Mouse (Mus musculus): ENCODE results near the gene Mchr1. TPM values are rescaled to one million over a fixed set of nuclear protein-coding genes. Genes with fewer than 3 reads are reported as not detected.

Mchr1 gene
- polyA plus RNA-seq, 1 experiment from 2014 or later: 0.49 TPM

DNA sequence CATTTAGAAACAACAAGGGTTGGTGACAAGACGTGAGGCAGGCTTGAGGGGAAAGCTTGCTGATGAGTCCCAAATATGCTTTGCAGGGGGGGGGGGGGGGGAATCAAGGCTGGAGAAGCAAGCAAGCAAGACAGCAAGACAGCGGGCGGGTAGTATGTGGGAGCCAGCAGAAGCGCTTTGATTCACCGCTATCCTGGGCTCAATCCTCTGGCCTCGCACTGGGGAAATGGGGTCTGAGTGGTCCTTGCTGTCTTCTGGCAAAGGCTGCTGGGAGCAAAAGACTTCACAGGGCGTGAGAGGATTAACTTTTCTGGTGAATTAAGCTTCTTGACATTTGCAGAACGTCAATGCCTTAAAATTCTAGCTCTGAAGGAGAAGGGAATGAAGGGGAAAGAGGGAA is 763 bp downstream of the Mchr1 start:
- no peak for ATAC-seq (replicated peaks; ENCODE audit: low FRiP score)
- Histone ChIP-seq H3K4me2 (ENCODE audit: low read depth, low read length, severe bottlenecking) (peak overlapping the region; percentile 90), H3K27me3 (ENCODE audit: control insufficient read depth, insufficient read depth, low read length) (0 out of 2 replicates have a peak, but pooled peaks cover 2% of the 10 kb centered on the region), H3K4me1 (replicated peaks; ENCODE audit: control insufficient read depth, insufficient read depth, low read length) (peaks cover 5% of the 10 kb centered on the region; the same call in 1 of the 2 replicates), H3K36me3 (ENCODE audit: control insufficient read depth, insufficient read depth, low read length) (no peaks in the 10 kb centered on the region), H3K9ac (ENCODE audit: low read length) (peak overlapping the region; percentile 52; the same call in 1 of the 2 replicates), H3K27ac (ENCODE audit: low read depth, low read length) (no peak overlapping the region), H3K9me3 (ENCODE audit: control insufficient read depth, low read length) (no peaks in the 10 kb centered on the region), H3K4me3 (ENCODE audit: low read depth, low read length) (peak overlapping the region; percentile 37)
- 8% methylated on average over 8 of the region's 8 CpGs for WGBS
- DNase-seq (ENCODE audit: low spot score): no peak

DNA sequence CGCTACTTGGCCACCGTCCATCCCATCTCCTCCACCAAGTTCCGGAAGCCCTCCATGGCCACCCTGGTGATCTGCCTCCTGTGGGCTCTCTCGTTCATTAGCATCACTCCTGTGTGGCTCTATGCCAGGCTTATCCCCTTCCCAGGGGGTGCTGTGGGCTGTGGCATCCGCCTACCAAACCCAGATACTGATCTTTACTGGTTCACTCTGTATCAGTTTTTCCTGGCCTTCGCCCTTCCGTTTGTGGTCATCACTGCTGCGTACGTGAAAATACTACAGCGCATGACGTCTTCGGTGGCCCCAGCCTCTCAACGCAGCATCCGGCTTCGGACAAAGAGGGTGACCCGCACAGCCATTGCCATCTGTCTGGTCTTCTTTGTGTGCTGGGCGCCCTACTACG is 2.2 kb downstream of the Mchr1 start:
- Histone ChIP-seq H3K4me1 (replicated peaks; ENCODE audit: control insufficient read depth, insufficient read depth, low read length) (peaks cover 5% of the 10 kb centered on the region; the same call in 1 of the 2 replicates), H3K27ac (ENCODE audit: low read depth, low read length) (no peak overlapping the region), H3K27me3 (ENCODE audit: control insufficient read depth, insufficient read depth, low read length) (0 out of 2 replicates have a peak, but pooled peaks cover 2% of the 10 kb centered on the region), H3K9me3 (ENCODE audit: control insufficient read depth, low read length) (no peaks in the 10 kb centered on the region), H3K9ac (ENCODE audit: low read length) (no peak overlapping the region), H3K4me3 (ENCODE audit: low read depth, low read length) (no peak overlapping the region), H3K4me2 (ENCODE audit: low read depth, low read length, severe bottlenecking) (no peak overlapping the region), H3K36me3 (ENCODE audit: control insufficient read depth, insufficient read depth, low read length) (no peaks in the 10 kb centered on the region)
- 94% methylated on average over 18 of the region's 18 CpGs for WGBS
- ATAC-seq (replicated peaks; ENCODE audit: low FRiP score): no peak
- no peak for DNase-seq (ENCODE audit: low spot score)

DNA sequence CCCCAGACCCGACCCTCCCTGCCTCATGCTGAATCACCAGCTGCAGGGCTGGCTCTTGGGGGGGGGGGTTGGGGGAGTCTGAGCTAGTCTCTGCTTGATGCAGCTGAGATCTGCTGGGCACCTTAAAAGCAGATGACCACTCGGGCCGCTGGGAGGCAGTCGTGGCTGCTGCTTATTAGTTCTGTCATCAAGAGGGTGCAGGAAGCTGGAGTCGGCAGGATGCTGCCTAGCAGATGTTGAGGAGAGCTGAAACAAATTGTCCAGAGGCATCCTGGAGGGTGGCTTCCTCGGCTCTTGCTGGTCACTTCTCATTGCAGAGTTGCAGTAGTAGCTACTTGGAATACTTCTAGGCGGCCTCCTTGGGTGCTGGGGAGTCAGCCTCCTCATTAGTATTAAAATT is 4.0 kb downstream of the Mchr1 start:
- WGBS: 28% methylated on average over 7 of the region's 7 CpGs
- H3K36me3 ChIP-seq (ENCODE audit: control insufficient read depth, insufficient read depth, low read length): no peaks in the 10 kb centered on the region
- no peak overlapping the region for H3K4me3 ChIP-seq (ENCODE audit: low read depth, low read length)
- no peaks in the 10 kb centered on the region for H3K9me3 ChIP-seq (ENCODE audit: control insufficient read depth, low read length)
- no peak for ATAC-seq (replicated peaks; ENCODE audit: low FRiP score)
- DNase-seq (ENCODE audit: low spot score): peak; percentile 73
- 0 out of 2 replicates have a peak, but pooled peaks cover 2% of the 10 kb centered on the region for H3K27me3 ChIP-seq (ENCODE audit: control insufficient read depth, insufficient read depth, low read length)
- no peak overlapping the region for H3K27ac ChIP-seq (ENCODE audit: low read depth, low read length)
- no peak overlapping the region for H3K9ac ChIP-seq (ENCODE audit: low read length)
- H3K4me1 ChIP-seq (replicated peaks; ENCODE audit: control insufficient read depth, insufficient read depth, low read length): peaks cover 5% of the 10 kb centered on the region; the same call in 1 of the 2 replicates
- no peak overlapping the region for H3K4me2 ChIP-seq (ENCODE audit: low read depth, low read length, severe bottlenecking)

DNA sequence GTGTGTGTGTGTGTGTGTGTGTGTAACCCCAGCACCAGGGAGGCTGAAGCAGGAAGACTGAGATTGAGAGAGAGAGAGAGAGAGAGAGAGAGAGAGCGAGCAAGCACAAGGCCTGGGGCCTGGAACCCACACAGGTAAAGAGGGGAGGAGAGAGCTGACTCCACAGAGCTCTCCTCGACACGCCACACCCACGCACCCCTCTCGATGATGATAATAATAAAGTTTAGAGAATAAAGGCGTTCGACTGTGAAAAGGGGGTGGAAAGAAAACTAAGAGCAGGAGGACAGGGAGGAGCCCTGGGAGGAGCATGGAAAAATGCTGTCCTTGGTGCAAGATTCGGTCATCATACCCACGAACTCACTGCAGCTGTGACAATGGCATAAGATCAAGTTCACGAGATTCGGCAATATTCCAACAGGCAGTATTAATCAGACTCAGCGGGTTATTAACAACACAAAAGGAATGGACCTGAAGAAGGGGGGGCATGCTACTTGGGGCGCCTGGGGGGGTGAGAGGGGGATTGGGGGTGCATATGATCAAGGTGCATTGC is 4.6 kb downstream of the Mchr1 start:
- Histone ChIP-seq H3K9ac (ENCODE audit: low read length) (no peak overlapping the region), H3K27ac (ENCODE audit: low read depth, low read length) (no peak overlapping the region), H3K4me3 (ENCODE audit: low read depth, low read length) (no peak overlapping the region), H3K4me2 (ENCODE audit: low read depth, low read length, severe bottlenecking) (no peak overlapping the region), H3K4me1 (replicated peaks; ENCODE audit: control insufficient read depth, insufficient read depth, low read length) (peaks cover 5% of the 10 kb centered on the region; the same call in 1 of the 2 replicates), H3K27me3 (ENCODE audit: control insufficient read depth, insufficient read depth, low read length) (0 out of 2 replicates have a peak, but pooled peaks cover 2% of the 10 kb centered on the region), H3K9me3 (ENCODE audit: control insufficient read depth, low read length) (no peaks in the 10 kb centered on the region), H3K36me3 (ENCODE audit: control insufficient read depth, insufficient read depth, low read length) (no peaks in the 10 kb centered on the region)
- no peak for ATAC-seq (replicated peaks; ENCODE audit: low FRiP score)
- DNase-seq (ENCODE audit: low spot score): no peak
- WGBS: 72% methylated on average over 13 of the region's 13 CpGs

DNA sequence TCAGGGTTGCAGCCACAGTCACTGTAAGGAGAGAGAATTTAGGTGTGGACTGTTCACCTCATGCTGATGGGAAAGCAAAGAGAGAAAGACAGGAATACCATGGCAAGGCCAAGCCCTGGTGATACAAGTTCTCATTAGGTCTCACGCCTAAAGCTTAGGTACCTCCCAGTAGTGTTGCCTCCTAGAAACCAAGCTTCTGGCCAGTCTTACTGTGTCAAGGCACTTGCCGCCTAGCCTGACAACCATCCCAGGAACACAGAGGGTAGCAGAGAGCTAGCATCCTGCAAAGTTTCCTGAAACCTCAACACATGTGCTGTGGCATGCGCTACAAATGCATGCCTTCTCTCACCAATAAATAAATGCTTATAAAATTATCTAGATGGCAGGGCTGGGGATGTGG is 11.6 kb downstream of the Mchr1 start:
- Histone ChIP-seq H3K9me3 (ENCODE audit: control insufficient read depth, low read length) (no peaks in the 10 kb centered on the region; the same call in 1 of the 2 replicates), H3K27ac (ENCODE audit: low read depth, low read length) (no peak overlapping the region), H3K27me3 (ENCODE audit: control insufficient read depth, insufficient read depth, low read length) (no peaks in the 10 kb centered on the region), H3K4me2 (ENCODE audit: low read depth, low read length, severe bottlenecking) (no peak overlapping the region), H3K36me3 (ENCODE audit: control insufficient read depth, insufficient read depth, low read length) (no peaks in the 10 kb centered on the region), H3K4me1 (replicated peaks; ENCODE audit: control insufficient read depth, insufficient read depth, low read length) (no peaks in the 10 kb centered on the region), H3K9ac (ENCODE audit: low read length) (no peak overlapping the region), H3K4me3 (ENCODE audit: low read depth, low read length) (no peak overlapping the region)
- WGBS: 85% methylated on average over 3 of the region's 3 CpGs
- no peak for DNase-seq (ENCODE audit: low spot score)
- no peak for ATAC-seq (replicated peaks; ENCODE audit: low FRiP score)

DNA sequence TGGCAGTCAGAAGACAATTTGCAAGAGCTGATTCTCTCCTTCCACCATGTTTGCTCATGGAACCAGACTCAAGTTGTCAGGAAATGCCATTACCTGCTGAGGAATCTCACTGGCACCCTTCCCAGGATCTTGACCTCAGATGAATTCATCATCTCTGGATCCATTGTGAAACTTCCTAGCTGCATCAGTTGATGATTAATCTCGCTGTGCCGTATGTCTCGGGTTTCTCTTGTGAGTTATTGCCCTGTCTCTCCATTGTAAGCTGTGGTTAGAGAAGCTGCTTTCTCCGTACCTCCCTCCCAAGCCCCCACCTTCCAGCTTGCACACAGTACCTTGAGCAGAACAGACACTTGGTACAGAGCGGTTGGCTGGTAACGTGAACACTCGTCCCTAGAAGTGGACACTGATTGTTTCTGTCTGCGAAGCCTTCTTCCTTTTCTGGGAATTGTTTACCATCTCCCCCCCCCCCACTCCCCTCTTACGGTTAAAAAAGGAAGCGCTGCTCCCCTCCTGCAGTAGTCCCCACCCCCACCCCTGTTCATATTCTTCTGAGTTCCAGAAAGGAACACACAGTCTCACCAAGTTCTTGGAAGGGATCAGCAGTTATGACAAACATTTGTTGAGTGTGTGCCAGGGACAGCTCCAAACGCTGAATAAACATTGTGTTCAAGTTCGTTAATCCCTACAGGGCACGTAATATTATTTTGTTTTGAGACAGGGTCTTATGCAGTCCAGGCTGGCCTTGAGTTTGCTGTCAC is 12.5 kb downstream of the Mchr1 start:
- no peaks in the 10 kb centered on the region for H3K4me1 ChIP-seq (replicated peaks; ENCODE audit: control insufficient read depth, insufficient read depth, low read length)
- H3K27ac ChIP-seq (ENCODE audit: low read depth, low read length): no peak overlapping the region
- no peak overlapping the region for H3K9ac ChIP-seq (ENCODE audit: low read length)
- DNase-seq (ENCODE audit: low spot score) (no peak), ATAC-seq (replicated peaks; ENCODE audit: low FRiP score) (no peak)
- H3K36me3 ChIP-seq (ENCODE audit: control insufficient read depth, insufficient read depth, low read length): no peaks in the 10 kb centered on the region
- no peak overlapping the region for H3K4me2 ChIP-seq (ENCODE audit: low read depth, low read length, severe bottlenecking)
- H3K4me3 ChIP-seq (ENCODE audit: low read depth, low read length): no peak overlapping the region
- 71% methylated on average over 13 of the region's 13 CpGs for WGBS
- H3K9me3 ChIP-seq (ENCODE audit: control insufficient read depth, low read length): no peaks in the 10 kb centered on the region; the same call in 1 of the 2 replicates
- no peaks in the 10 kb centered on the region for H3K27me3 ChIP-seq (ENCODE audit: control insufficient read depth, insufficient read depth, low read length)

DNA sequence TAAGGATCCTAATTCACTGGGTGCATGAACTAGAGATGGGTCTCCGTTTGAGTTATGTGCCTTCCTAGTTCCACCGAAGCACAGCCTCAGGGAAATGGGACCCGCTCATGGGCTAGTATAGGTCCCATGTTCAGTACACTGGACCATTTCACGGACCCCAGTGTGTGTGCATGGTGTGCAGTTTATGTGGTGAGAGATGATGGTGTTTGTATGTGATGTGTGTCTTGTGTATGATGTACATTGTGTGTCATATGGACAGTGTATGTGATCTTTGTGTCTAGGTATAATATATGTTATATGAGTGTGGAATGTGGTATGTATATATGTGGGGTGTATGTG is 13.0 kb downstream of the Mchr1 start:
- Histone ChIP-seq H3K4me3 (ENCODE audit: low read depth, low read length) (no peak overlapping the region), H3K27me3 (ENCODE audit: control insufficient read depth, insufficient read depth, low read length) (no peaks in the 10 kb centered on the region), H3K4me2 (ENCODE audit: low read depth, low read length, severe bottlenecking) (no peak overlapping the region), H3K9me3 (ENCODE audit: control insufficient read depth, low read length) (no peaks in the 10 kb centered on the region; the same call in 1 of the 2 replicates), H3K4me1 (replicated peaks; ENCODE audit: control insufficient read depth, insufficient read depth, low read length) (no peaks in the 10 kb centered on the region), H3K9ac (ENCODE audit: low read length) (no peak overlapping the region), H3K36me3 (ENCODE audit: control insufficient read depth, insufficient read depth, low read length) (no peaks in the 10 kb centered on the region), H3K27ac (ENCODE audit: low read depth, low read length) (no peak overlapping the region)
- WGBS: 91% methylated on average over 4 of the region's 4 CpGs
- no peak for ATAC-seq (replicated peaks; ENCODE audit: low FRiP score)
- DNase-seq (ENCODE audit: low spot score): no peak

DNA sequence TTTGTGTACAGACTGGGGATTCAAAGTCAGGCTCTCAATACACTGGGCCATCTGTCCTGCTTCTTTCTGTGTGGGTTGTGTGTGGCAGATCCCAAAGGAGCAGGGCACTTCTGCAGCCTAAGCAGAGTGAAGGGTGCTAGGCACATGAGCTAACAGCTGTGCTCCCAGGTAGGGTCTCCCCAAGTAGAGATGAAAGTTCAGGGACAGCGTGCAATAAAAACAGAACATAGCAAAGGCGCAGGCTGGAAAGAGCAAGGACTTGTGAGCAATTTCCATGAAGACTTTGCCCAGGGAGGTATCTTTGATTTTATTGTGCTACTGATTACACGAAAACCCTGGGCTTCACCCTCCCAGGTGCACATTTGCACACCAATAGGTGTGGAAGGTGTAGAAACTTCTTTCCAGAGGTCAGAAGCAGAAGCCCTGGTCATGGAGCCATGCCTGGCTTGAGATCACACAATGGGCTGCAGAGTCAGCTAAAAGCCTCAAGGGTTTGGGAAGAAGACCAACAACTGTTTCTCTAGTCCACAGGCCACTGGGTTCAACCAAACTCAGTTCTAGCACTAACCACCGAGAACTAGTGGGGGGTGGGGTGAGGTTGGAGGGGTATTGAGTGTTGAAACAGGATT is 13.8 kb downstream of the Mchr1 start:
- Histone ChIP-seq H3K4me3 (ENCODE audit: low read depth, low read length) (no peak overlapping the region), H3K9ac (ENCODE audit: low read length) (no peak overlapping the region), H3K4me2 (ENCODE audit: low read depth, low read length, severe bottlenecking) (no peak overlapping the region), H3K27me3 (ENCODE audit: control insufficient read depth, insufficient read depth, low read length) (no peaks in the 10 kb centered on the region), H3K36me3 (ENCODE audit: control insufficient read depth, insufficient read depth, low read length) (no peaks in the 10 kb centered on the region), H3K4me1 (replicated peaks; ENCODE audit: control insufficient read depth, insufficient read depth, low read length) (0 out of 2 replicates have a peak, but pooled peaks cover under 1% of the 10 kb centered on the region), H3K9me3 (ENCODE audit: control insufficient read depth, low read length) (no peaks in the 10 kb centered on the region; the same call in 1 of the 2 replicates), H3K27ac (ENCODE audit: low read depth, low read length) (no peak overlapping the region)
- no peak for ATAC-seq (replicated peaks; ENCODE audit: low FRiP score)
- DNase-seq (ENCODE audit: low spot score): no peak
- WGBS: 88% methylated on average over 4 of the region's 4 CpGs
